Mouse (Mus musculus) spleen, adult 12 weeks (tissue): ENCODE results near the gene Klk1b16.
"Not testable (repeated sequence)": the region's sequence is repeated elsewhere in the genome, so short reads cannot be mapped to it uniquely, and the experiment has no call there.

Source experiments
- DNase-seq: peaks from one replicate; pipeline ENCODE4 v3.0.0; 2022; ENCODE audit warnings: low spot score

Klk1b16 gene

DNA sequence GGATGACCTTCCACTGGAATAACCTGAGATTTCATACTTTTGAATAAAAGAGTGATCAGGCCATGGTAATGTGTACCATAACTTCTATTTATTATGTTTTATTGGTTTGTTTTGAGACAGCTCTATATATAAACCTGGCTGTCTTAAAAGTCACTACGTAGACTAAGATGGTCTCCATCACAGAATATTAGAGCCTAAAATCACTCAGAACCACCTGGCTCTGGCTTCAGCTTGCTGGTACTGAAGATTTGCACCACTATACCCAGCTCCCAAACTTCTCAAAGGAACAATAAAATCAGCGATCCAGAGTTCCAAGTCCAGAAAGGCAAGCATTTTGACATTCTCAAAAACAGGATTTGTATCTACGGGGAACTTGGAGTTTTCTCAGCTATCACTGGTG, at the start of gene Klk1b16:
Klk1b16 (plus strand) TSS at position 301 of the 400 bp plus-strand sequence.
- no peak for DNase-seq

DNA sequence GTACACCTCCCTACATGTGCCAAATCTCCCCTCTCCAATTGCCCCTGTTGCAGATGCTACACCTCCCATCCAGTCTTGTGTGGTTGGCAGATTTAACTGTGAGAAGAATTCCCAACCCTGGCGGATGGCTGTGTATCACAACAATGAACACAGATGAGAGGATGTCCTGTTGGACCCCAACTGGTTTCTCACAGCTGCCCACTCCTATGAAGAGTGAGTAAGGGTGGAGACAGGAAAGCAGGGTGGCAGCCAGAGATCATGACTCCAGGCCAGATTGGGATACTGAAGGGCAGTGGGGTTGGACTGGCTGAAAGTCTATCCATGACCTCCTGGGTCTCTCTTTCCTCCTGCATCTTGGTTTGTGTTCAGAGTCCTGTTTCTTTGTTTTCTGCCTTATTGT, 40.5 kb upstream of the Klk1b16 start:
- no peak for DNase-seq

DNA sequence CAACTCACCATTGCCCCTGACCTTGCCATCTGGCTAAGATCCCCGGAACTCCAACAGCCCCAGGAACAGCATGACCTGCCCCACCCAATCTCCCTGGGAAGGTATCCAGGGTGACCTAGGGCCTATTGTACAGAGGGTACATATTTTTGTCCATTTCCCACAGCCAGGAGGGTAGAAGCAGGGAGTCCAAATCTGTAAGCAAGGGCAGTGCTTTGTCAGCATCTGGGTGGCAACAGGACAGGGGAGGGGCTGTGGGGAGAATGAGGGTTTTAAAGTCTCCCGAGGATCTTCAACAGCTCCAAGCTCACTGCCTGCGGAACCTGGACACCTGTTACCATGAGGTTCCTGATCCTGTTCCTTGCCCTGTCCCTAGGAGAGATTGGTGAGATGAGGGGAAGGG, 34.5 kb upstream of the Klk1b16 start, which contains the start of gene Klk1b21:
Klk1b21 (plus strand) TSS at position 301 of the 400 bp plus-strand sequence.
- DNase-seq: not testable (repeated sequence)

DNA sequence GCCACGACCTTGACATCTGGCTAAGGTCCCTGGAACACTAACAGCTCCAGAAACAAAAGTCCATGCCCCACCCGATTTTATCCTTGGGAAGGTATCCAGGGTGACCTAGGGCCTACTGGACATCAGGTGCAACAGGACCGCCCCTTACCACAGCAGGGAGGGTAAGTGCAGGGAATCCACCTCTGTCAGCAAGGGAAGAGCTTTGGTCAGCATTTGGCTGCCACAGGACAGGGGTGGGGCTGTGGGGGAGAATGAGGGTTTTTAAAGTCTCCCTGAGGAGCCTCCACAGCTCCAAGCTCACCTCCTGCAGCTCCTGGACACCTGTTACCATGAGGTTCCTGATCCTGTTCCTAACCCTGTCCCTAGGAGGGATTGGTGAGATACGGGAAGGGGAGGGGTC, 24.2 kb upstream of the Klk1b16 start, which contains the start of gene Klk1b22:
Klk1b22 (plus strand) TSS at position 301 of the 400 bp plus-strand sequence.
- DNase-seq: peak; percentile 0

DNA sequence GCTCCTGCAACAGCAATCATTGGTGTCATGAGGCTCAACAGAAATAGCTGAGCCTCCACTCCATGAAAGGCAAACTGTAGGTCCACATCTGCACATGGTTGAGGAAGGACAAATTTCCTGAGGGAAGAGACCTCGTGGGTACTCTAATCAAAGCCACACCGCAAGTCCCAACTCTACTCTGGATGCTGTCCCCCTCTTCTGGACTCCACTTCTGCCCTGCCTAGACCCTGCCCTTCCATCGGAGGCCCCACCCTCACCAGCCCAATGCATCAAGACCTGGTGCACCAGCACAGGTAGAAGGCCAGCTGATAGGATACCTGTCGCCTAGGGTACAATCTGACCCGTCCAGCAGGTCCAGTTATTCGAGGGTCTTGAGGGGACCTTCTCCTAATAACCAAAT, 13.1 kb upstream of the Klk1b16 start:
- DNase-seq: no peak

DNA sequence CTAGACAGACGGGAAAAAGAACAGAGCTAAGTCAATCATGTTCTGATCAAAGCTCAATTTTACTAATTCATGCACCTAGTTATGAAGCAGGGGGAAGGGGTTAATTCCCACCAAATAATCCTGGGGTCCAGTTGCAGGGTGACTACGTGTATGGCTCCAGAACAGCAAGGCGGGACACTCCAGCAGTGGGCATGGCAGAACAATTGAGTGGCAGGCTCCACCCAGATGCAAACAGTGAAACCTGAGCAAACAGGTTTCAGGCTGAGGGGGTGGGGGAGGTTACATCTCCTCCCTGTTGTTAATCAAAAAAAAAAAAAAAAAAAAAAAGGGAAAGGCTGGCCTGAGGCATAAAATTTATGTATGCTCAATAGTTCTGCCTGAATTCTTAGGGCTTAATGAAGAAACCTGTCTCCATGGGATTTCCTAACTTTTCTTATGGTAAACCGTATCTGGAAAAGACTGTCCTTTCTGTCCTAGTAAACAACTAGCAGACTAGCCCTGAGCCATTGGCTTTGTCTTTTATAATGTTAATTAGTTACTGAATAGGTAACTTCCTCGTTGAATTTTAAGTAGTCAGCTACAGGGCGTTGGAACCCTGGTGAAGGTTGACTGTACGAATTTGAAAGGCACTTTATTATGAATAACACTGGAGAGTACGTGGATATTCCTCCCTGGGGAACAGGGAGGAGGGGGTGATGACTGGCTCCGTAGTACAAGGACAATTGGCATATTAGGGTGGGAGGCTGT, 42.9 kb downstream of the Klk1b16 start:
- no peak for DNase-seq

DNA sequence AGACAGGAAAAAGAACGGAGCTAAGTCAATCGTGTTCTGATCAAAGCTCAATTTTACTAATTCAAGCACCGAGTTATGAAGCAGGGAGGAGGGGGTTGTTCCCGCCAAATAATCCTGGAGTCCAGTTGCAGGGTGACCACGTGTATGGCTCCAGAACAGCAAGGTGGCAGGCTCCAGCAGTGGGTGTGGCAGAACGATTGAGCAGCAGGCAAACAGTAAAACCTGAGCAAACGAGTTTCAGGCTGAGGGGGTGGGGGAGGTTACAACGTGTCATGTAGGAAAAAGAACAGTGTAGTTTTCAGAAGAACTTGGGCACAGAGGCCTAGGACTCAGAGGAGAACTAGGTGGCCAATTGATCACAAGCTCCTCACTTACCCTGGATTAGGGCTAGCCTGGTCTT, 49.9 kb downstream of the Klk1b16 start:
- DNase-seq: not testable (repeated sequence)

DNA sequence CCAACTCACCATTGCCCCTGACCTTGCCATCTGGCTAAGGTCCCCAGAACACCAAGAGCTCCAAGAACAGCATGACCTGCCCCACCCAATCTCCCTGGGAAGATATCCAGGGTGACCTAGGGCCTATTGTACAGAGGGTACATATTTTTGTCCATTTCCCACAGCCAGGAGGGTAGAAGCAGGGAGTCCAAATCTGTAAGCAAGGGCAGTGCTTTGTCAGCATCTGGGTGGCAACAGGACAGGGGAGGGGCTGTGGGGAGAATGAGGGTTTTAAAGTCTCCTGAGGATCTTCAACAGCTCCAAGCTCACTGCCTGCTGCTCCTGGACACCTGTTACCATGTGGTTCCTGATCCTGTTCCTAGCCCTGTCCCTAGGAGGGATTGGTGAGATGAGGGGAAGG, 51.4 kb downstream of the Klk1b16 start, which contains the start of gene Klk1b24:
Klk1b24 (plus strand) TSS at position 301 of the 400 bp plus-strand sequence.
- DNase-seq: not testable (repeated sequence)
